Mouse (Mus musculus) thymus, adult 2 months (tissue): ENCODE measurements at regions not wholly inside any gene's neighbourhood (a gene's known extent, or its start where the extent isn't known, plus 50 kb on each side); places are given as distances from the start of the nearest gene placed in this dataset.

Experiments used
- DNase-seq: peaks from one replicate; pipeline ENCODE4 v3.0.0; 2021
- H3K27ac ChIP-seq: fragments of 200-500 bp; 2 replicates; pipeline ENCODE4 v1.5.1; 2012; ENCODE audit warnings: low read length, control low read depth; ENCODE audit not compliant: control insufficient read depth, insufficient read depth
- H3K27me3 ChIP-seq: fragments of 200-500 bp; 2 replicates; pipeline ENCODE4 v1.6.1; 2012; ENCODE audit warnings: mild to moderate bottlenecking, low read length, moderate library complexity, mixed read lengths; ENCODE audit not compliant: control insufficient read depth, insufficient read depth
- H3K36me3 ChIP-seq: fragments of 200-500 bp; 2 replicates; pipeline ENCODE4 v1.6.1; 2012; ENCODE audit warnings: mild to moderate bottlenecking, low read length, moderate library complexity; ENCODE audit not compliant: control insufficient read depth, insufficient read depth
- H3K4me1 ChIP-seq: fragments of 200-500 bp; replicated peaks from 2 replicates; pipeline ENCODE4 v1.6.1; 2012; ENCODE audit warnings: low read length; ENCODE audit not compliant: control insufficient read depth, insufficient read depth
- H3K4me3 ChIP-seq: fragments of 200-500 bp; 2 replicates; pipeline ENCODE4 v1.5.1; 2012; ENCODE audit warnings: mild to moderate bottlenecking, low read length, control low read depth, moderate library complexity; ENCODE audit not compliant: control insufficient read depth, insufficient read depth
- CTCF ChIP-seq: fragments of 200-500 bp; IDR thresholded peaks from 2 replicates; pipeline ENCODE4 v1.5.1; 2012; ENCODE audit warnings: mild to moderate bottlenecking, control low read depth, low read length, moderate library complexity, borderline replicate concordance; ENCODE audit not compliant: control insufficient read depth, poor library complexity, insufficient read depth; ENCODE audit errors: extremely low read depth
- POLR2A ChIP-seq: fragments of 200-500 bp; IDR thresholded peaks from 2 replicates; pipeline ENCODE4 v1.6.1; 2012; ENCODE audit warnings: mild to moderate bottlenecking, low read length, control low read depth, moderate library complexity; ENCODE audit not compliant: control insufficient read depth, poor library complexity, insufficient read depth; ENCODE audit errors: extremely low read depth
- WGBS: fragments of 180-500 bp; shearing (Covaris S2); methylation state at CpG from one replicate; pipeline ENCODE4 v1.1.7; 2018; 5-methylcytosine and 5-hydroxymethylcytosine counted together

DNA sequence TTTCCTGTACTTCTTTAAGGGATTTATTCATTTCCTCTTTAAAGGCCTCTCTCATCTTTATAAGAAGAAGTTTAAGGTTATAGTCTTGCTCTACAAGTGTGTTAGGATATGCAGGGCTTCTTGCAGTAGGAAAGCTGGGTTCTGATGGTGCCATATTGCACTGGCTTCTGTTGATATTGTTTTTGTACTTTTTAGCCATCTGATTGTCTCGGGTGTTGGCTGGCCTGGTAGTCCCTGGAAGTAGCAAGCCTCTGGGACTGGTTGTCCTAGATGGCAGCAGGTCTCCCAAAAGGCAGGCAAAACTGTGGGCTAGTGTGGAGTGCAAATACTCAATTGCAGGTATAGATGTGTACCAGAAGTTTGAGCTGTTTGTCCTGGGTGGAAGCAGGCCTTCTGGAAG, 147.1 kb downstream of the Ccdc71l start:
- Histone ChIP-seq H3K36me3 (no peaks in the 10 kb centered on the region), H3K4me1 (no peaks in the 10 kb centered on the region), H3K4me3 (no peak overlapping the region), H3K27me3 (no peaks in the 10 kb centered on the region), H3K27ac (no peak overlapping the region)
- 91% methylated on average over 1 of the region's 1 CpGs for WGBS
- DNase-seq = no peak
- no peak for TF ChIP-seq CTCF
- TF ChIP-seq POLR2A = no peak

DNA sequence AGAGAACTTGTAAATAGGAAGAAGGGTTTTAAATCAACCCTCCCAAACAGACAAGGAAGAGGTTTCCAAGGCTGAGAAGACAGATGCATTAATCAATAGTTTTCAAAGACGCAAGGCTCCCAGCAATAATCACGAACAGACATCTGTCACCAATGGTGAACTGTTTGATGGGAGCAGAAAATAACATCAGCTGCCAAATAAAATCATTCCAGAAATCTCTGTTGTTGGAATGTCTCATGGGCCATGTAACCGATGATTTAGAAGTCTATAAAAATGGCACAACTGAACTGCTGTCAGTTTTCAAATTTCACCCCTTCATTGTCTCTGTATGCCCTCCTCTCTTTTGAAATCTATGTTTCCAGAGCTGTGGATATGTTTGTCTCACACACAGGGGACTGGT, 152.7 kb downstream of the Ccdc71l start:
- no peak for TF ChIP-seq POLR2A
- no peak for TF ChIP-seq CTCF
- WGBS = 97% methylated on average over 3 of the region's 3 CpGs

DNA sequence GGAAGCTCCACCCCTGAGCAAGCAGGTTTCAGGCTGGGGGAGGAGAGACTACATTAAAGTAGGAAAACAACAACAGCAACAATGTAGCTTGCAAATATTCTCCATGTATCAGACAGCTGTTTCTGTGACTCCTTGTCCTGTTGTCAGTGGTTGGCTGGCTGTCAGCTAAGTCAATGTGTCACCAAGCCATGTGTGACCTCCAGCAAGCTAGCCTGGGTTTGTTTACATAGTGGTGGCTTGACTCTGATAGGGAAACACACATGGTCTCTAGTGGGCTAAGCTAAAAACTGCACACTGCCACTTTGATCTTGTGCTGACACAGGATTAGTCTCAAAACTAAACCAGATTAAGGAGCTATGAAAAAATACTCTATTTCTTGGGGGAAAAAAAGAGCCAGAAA, 155.1 kb downstream of the Ccdc71l start:
- H3K4me3 ChIP-seq = no peak overlapping the region
- TF ChIP-seq POLR2A = no peak
- no peak overlapping the region for H3K27ac ChIP-seq
- no peaks in the 10 kb centered on the region for H3K36me3 ChIP-seq
- H3K27me3 ChIP-seq = no peaks in the 10 kb centered on the region
- DNase-seq = no peak
- no peaks in the 10 kb centered on the region for H3K4me1 ChIP-seq

More for the DNA sequence above, 152.7 kb downstream of the Ccdc71l start:
- no peak for DNase-seq
- Histone ChIP-seq H3K36me3 (no peaks in the 10 kb centered on the region), H3K4me1 (no peaks in the 10 kb centered on the region), H3K27me3 (no peaks in the 10 kb centered on the region), H3K27ac (no peak overlapping the region), H3K4me3 (no peak overlapping the region)

DNA sequence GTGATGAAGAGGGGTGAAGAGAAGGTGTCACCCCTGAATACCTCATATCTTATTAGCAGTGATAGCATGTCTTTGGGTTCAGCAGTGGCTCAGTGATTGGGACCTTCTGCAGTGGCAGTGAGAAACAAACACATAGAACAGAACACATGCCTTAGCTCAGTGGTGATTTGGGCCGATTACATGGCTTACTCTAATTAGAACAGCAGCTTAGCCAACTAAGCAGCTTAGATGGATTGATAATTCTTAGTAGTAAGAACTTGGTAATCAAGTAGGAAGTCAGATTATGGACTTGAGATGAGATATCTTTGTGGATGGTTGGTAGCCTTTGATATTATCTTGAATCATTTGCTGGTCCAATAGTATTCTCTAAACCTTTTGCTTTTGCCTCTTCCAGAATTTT, 167.0 kb downstream of the Ccdc71l start:
- H3K27ac ChIP-seq = no peak overlapping the region
- no peaks in the 10 kb centered on the region for H3K27me3 ChIP-seq
- 92% methylated on average over 1 of the region's 1 CpGs for WGBS
- TF ChIP-seq POLR2A (no peak), CTCF (no peak)
- H3K36me3 ChIP-seq = no peaks in the 10 kb centered on the region
- H3K4me1 ChIP-seq = no peaks in the 10 kb centered on the region
- DNase-seq = no peak
- H3K4me3 ChIP-seq = no peak overlapping the region

DNA sequence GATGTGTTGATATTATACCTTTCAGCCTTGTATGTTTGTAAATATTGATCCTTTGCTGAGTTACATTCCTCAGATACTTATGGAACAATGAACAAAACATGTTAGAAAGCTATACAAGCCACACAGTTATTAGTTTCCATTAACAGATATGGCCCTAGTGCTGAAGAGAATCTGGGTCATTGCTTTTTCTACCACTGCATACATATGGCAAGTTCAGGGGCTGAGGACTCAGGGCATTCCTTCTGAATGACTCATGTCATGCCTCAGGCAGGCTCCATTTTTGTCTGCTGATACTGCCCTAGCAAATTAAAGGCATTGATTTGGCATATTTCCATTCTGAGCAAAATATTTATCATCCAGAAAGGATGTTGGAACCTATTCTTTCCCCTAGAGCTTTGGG, 167.9 kb downstream of the Ccdc71l start:
- TF ChIP-seq POLR2A (no peak), CTCF (no peak)
- no peak for DNase-seq
- no peaks in the 10 kb centered on the region for H3K27me3 ChIP-seq
- H3K27ac ChIP-seq = no peak overlapping the region
- H3K4me3 ChIP-seq = no peak overlapping the region
- H3K36me3 ChIP-seq = no peaks in the 10 kb centered on the region
- H3K4me1 ChIP-seq = no peaks in the 10 kb centered on the region

DNA sequence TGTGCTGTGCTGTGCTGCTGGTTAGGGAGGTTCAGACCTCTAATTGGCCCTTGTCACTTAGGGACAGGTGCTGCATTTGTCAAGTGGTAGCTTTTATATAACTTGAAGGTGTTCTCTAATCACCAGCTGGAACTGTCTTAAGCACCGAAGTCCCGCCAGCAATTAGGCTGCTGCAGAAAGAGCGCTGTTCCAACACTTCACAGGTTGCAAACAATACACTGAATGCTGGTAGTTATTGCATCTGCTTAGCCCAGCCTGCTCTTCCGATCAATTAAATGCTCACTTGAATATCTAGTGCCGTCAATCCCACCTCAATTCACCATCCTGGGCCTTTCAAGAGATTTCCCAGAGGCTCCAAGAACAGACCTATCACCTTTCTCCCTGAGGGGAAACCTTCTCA, 175.3 kb downstream of the Ccdc71l start:
- no peak for DNase-seq
- H3K4me1 ChIP-seq = no peaks in the 10 kb centered on the region
- no peak for TF ChIP-seq CTCF
- no peaks in the 10 kb centered on the region for H3K36me3 ChIP-seq
- 94% methylated on average over 5 of the region's 5 CpGs for WGBS
- H3K4me3 ChIP-seq = no peak overlapping the region
- no peak overlapping the region for H3K27ac ChIP-seq
- no peaks in the 10 kb centered on the region for H3K27me3 ChIP-seq

DNA sequence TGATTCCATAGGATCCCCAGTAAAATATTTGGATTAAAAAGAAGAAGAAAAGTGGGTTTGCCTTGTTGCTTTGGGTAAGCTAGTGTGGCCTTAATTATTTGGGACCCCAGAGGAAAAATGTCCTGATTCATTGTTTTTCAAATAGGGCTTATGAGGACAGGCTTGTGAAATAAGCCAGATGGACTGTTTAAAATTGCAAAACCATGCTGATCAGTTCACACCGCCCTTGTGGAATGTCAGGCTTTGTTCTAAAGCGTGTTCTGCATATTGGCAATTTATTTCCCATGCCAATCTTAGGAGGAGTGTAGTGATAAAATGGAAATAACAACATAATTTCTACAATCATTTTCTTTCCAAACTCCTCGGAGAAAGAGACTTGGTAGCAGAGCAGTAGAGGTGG, 189.3 kb downstream of the Ccdc71l start:
- WGBS = 91% methylated on average over 3 of the region's 3 CpGs
- DNase-seq = no peak
- H3K4me1 ChIP-seq = no peaks in the 10 kb centered on the region
- H3K36me3 ChIP-seq = no peaks in the 10 kb centered on the region
- no peak overlapping the region for H3K27ac ChIP-seq
- no peak overlapping the region for H3K4me3 ChIP-seq
- TF ChIP-seq CTCF = no peak
- TF ChIP-seq POLR2A = no peak
- H3K27me3 ChIP-seq = no peaks in the 10 kb centered on the region
